Mouse (Mus musculus) heart, postnatal 36 days (tissue): ENCODE measurements at regions not wholly inside any gene's neighbourhood (a gene's known extent, or its start where the extent isn't known, plus 50 kb on each side); places are given as distances from the start of the nearest gene placed in this dataset.

Source experiments
- microRNA-seq, 2 experiments: library from miRNA; unstranded; fragments of <30 nt; microRNA quantifications; one replicate each; pipeline ENCODE4 v1.2.0; 2021; ENCODE audit warnings: borderline number of aligned reads in 2 of 2

Small RNA genes in the stretch of these regions (microRNA-seq; reads per million reads assigned to microRNA genes)
- gene Gm44377 = 0 reads per million in 2 experiments
